ENCODE assay signal across 19 mouse cellular contexts in genomic region chr5:144322717-144323116, GRCm38 (mm10). TPM values are rescaled to one million over a fixed set of nuclear protein-coding genes. Genes with fewer than 3 reads are reported as not detected.
"Had no signal": no experiment of that assay in that cellular context is flagged by ENCODE, and none has a peak within 500 bp of the region (broad histone marks: within the 10 kb centered on the region; RNA-seq: fewer than 3 reads in every experiment).

No protein-coding gene starts in this region.

- ATAC-seq: midbrain, embryonic 15.5 days had no signal

- H3K9ac ChIP-seq: liver, embryonic 14.5 days; midbrain, embryonic 12.5 days; midbrain, embryonic 15.5 days; neural tube, embryonic 13.5 days had no signal

- H3K4me3 ChIP-seq: layer of hippocampus, adult 2 months; left cerebral cortex, adult 2 months; midbrain, embryonic 12.5 days; midbrain, embryonic 15.5 days; neural tube, embryonic 13.5 days had no signal

- H3K36me3 ChIP-seq: midbrain, embryonic 12.5 days; midbrain, embryonic 15.5 days; neural tube, embryonic 13.5 days had no signal

- H3K27me3 ChIP-seq: midbrain, embryonic 12.5 days; midbrain, embryonic 15.5 days; neural tube, embryonic 13.5 days had no signal

- DNase-seq: kidney, adult 2 months; kidney, postnatal 25 days; layer of hippocampus, postnatal 36 days; lung, adult 18-20 months; retina, postnatal 1 day; right cerebral cortex, postnatal 4 days; spleen, adult 18-20 months; thymus, postnatal 25 days had no signal

- H3K4me2 ChIP-seq: liver, embryonic 11.5 days; midbrain, embryonic 12.5 days; midbrain, embryonic 15.5 days; neural tube, embryonic 13.5 days had no signal

- H3K9me3 ChIP-seq: midbrain, embryonic 12.5 days; midbrain, embryonic 15.5 days; neural tube, embryonic 13.5 days had no signal

- H3K27ac ChIP-seq: kidney, postnatal 0 days; layer of hippocampus, adult 2 months; left cerebral cortex, adult 2 months; liver, embryonic 14.5 days; macrophage; midbrain, embryonic 12.5 days; midbrain, embryonic 15.5 days; neural tube, embryonic 13.5 days had no signal

- H3K4me1 ChIP-seq: midbrain, embryonic 12.5 days; midbrain, embryonic 15.5 days had no signal

RNA-seq across cellular contexts. Expression of gene Baiap2l1, which starts 35.2 kb away (rescaled TPM):
- total RNA-seq: megakaryocyte, adult 5-6 weeks; neutrophil, adult 5-6 weeks had no signal
